Mouse (Mus musculus): Measurements from ENCODE around the gene Mypop. TPM values are rescaled to one million over a fixed set of nuclear protein-coding genes. Genes with fewer than 3 reads are reported as not detected.

Mypop gene
- polyA plus RNA-seq, 1 experiment from 2014 or later: 0.46 TPM

- H3K79me2 ChIP-seq (ENCODE audit: inconsistent target): peaks cover 16% of the 10 kb centered on the region
- WGBS (ENCODE audit: missing documents): 54% methylated on average over 8 of the region's 8 CpGs
- H3K36me3 ChIP-seq (ENCODE audit: inconsistent target): no peaks in the 10 kb centered on the region
- no peak overlapping the region for H3K4me3 ChIP-seq (ENCODE audit: inconsistent target)
- no peak overlapping the region for H3K27ac ChIP-seq
Observed at GRCm38 (mm10) chr7:19021048-19021447, 30.0 kb downstream of the Mypop start.

DNA sequence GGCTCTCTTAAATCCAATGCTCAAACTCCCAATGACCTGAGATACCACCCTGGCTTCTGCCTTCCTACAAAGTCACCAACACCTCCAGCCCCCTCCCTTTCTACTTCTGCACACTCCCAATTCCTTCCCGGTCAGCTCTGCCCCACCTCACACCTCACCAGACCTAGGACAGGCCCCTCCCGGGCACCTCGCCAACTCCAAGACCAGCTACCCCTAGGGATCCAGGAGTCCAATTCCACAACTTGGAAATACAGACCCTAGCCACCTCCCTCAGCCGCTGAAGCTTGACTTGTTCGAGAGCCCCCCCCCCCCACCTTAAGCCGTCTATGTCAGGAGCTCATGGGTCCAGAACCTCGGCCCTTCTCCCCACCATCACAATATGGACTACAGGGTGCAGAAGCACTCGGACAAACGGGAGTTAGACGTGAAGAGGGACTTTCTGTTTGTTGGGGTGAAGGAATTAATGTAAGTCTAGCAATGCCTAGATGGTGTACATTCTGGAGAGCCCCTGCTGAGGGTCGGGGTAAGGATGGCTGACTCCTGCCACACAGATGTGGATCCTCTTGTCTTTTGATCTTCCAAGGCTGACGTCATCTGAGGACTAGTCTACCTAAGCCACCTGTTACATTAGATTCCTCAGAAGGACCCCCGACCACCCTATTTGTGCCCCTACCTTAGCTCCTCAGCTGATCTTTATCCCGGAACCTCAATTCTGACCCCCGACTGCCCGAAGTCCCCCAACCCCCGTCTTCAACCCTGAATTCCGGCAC, 31.3 kb downstream of the Mypop start:
- Histone ChIP-seq H3K27ac (no peak overlapping the region), H3K4me3 (ENCODE audit: inconsistent target) (no peak overlapping the region), H3K36me3 (ENCODE audit: inconsistent target) (no peaks in the 10 kb centered on the region), H3K79me2 (ENCODE audit: inconsistent target) (peaks cover 29% of the 10 kb centered on the region)
- WGBS (ENCODE audit: missing documents): 82% methylated on average over 17 of the region's 18 CpGs

DNA sequence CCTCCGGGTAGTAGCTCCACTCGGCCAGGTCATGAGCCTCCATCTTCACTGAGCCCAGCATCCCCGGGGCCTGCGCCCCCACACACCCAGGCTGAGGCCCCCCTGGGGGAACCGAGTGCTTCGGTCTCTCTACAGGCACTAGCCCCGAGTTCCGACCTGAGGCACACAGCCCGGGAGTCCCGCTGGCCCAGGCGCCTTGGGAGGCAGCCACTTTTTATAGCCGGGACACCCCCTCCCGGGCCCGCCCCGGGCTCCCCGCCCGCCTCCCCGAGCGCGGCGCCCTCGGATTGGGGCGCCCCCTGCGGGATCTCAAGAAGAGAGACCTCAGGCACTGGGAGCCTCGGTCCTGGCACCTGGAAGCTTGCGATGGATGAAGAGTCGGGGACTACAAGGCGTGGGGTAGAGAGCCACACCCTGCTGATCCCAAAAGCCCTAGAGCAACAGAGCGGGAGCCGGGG, 32.3 kb downstream of the Mypop start, which contains the start of gene Foxa3:
Foxa3 (minus strand) TSS at position 182 of the 458 bp plus-strand sequence.
- Histone ChIP-seq H3K27ac (no peak within 1 kb of the TSS), H3K79me2 (ENCODE audit: inconsistent target) (peaks cover 32% of the 10 kb centered on the region), H3K4me3 (ENCODE audit: inconsistent target) (peak within 1 kb of the TSS; percentile 12; the same call in 1 of the 2 replicates), H3K36me3 (ENCODE audit: inconsistent target) (no peaks in the 10 kb centered on the region)
- 4% methylated on average over 30 of the region's 30 CpGs for WGBS (ENCODE audit: missing documents)

- Histone ChIP-seq H3K79me2 (ENCODE audit: inconsistent target) (peaks cover 32% of the 10 kb centered on the region), H3K36me3 (ENCODE audit: inconsistent target) (peaks cover 6% of the 10 kb centered on the region), H3K27ac (peak within 1 kb of the TSS; percentile 51), H3K4me3 (ENCODE audit: inconsistent target) (peak within 1 kb of the TSS; percentile 84)
- 2% methylated on average over 27 of the region's 50 CpGs for WGBS (ENCODE audit: missing documents)
Observed at GRCm38 (mm10) chr7:19024096-19024506, 33.1 kb downstream of the Mypop start, which contains the start of gene Sympk. Gene Sympk, plus strand, starts transcription at chr7:19024377.

GRCm38 (mm10) chr7:19024581-19025255, 33.7 kb downstream of the Mypop start:
- WGBS (ENCODE audit: missing documents): under 1% methylated on average over 31 of the region's 36 CpGs
- Histone ChIP-seq H3K79me2 (ENCODE audit: inconsistent target) (peaks cover 32% of the 10 kb centered on the region), H3K27ac (peak overlapping the region; percentile 51), H3K4me3 (ENCODE audit: inconsistent target) (peak overlapping the region; percentile 84), H3K36me3 (ENCODE audit: inconsistent target) (peaks cover 12% of the 10 kb centered on the region)

DNA sequence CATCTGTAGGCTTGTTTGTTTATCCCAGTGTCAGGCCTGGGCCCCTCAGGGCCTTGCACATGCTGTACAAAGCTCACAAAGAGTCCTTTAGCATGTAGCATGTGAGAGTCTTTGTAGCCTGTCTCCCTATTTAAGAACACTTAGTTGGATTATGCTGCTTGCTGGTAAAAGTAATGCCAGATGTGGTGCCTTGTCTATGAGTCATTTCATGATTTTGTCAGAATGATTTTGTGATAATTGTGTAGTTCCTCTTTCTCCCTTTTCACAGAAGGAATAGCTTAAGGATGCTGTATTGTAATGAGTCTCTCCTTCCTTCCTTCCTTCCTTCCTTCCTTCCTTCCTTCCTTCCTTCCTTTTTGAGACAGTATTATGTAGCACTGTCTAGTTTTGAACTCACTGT, 37.0 kb downstream of the Mypop start:
- Histone ChIP-seq H3K27ac (peak overlapping the region; percentile 51), H3K36me3 (ENCODE audit: inconsistent target) (peaks cover 38% of the 10 kb centered on the region)

GRCm38 (mm10) chr7:19029084-19029653, 38.1 kb downstream of the Mypop start:
- 76% methylated on average over 6 of the region's 6 CpGs for WGBS (ENCODE audit: missing documents)
- no peak overlapping the region for H3K4me3 ChIP-seq (ENCODE audit: inconsistent target)
- peaks cover 47% of the 10 kb centered on the region for H3K36me3 ChIP-seq (ENCODE audit: inconsistent target)

More for the DNA sequence above, 37.0 kb downstream of the Mypop start:
- Histone ChIP-seq H3K4me3 (ENCODE audit: inconsistent target) (no peak overlapping the region), H3K79me2 (ENCODE audit: inconsistent target) (peaks cover 32% of the 10 kb centered on the region)

GRCm38 (mm10) chr7:19031641-19032040, 40.6 kb downstream of the Mypop start:
- no peak overlapping the region for H3K27ac ChIP-seq
- peaks cover 10% of the 10 kb centered on the region for H3K79me2 ChIP-seq (ENCODE audit: inconsistent target)
- 97% methylated on average over 4 of the region's 4 CpGs for WGBS (ENCODE audit: missing documents)
- H3K36me3 ChIP-seq (ENCODE audit: inconsistent target): peaks cover 71% of the 10 kb centered on the region
- no peak overlapping the region for H3K4me3 ChIP-seq (ENCODE audit: inconsistent target)

More at GRCm38 (mm10) chr7:19029084-19029653, 38.1 kb downstream of the Mypop start:
- Histone ChIP-seq H3K79me2 (ENCODE audit: inconsistent target) (peaks cover 32% of the 10 kb centered on the region), H3K27ac (no peak overlapping the region)

DNA sequence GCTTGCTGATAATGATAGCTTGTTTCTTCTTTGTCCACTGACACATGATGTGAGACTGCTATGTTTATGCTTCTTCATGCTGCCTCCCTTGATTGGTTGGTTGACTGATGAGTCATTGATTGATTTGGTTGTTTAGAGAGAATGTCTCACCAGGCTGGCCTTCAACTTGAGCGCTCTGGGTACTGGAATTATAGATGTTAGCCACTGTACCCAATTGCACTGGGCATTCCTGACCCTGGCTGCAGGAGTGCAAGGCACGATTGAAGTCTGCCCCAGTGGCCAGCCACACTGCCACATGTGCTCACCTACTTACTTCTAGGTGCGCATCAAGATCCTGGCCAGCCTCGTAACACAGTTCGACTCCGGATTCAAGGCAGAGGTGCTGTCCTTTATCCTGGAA, 53.6 kb downstream of the Mypop start:
- Histone ChIP-seq H3K79me2 (ENCODE audit: inconsistent target) (no peaks in the 10 kb centered on the region), H3K36me3 (ENCODE audit: inconsistent target) (peaks cover 96% of the 10 kb centered on the region), H3K27ac (no peak overlapping the region), H3K4me3 (ENCODE audit: inconsistent target) (no peak overlapping the region)
- WGBS (ENCODE audit: missing documents): 97% methylated on average over 6 of the region's 6 CpGs

- H3K36me3 ChIP-seq (ENCODE audit: inconsistent target): peaks cover 96% of the 10 kb centered on the region
- no peak overlapping the region for H3K4me3 ChIP-seq (ENCODE audit: inconsistent target)
- no peak overlapping the region for H3K27ac ChIP-seq
- WGBS (ENCODE audit: missing documents): 94% methylated on average over 11 of the region's 11 CpGs
- no peaks in the 10 kb centered on the region for H3K79me2 ChIP-seq (ENCODE audit: inconsistent target)
Observed at GRCm38 (mm10) chr7:19046286-19047069, 55.4 kb downstream of the Mypop start.

- Histone ChIP-seq H3K4me3 (ENCODE audit: inconsistent target) (no peak overlapping the region), H3K79me2 (ENCODE audit: inconsistent target) (no peaks in the 10 kb centered on the region), H3K36me3 (ENCODE audit: inconsistent target) (peaks cover 90% of the 10 kb centered on the region), H3K27ac (no peak overlapping the region)
- 74% methylated on average over 14 of the region's 14 CpGs for WGBS (ENCODE audit: missing documents)
Observed at GRCm38 (mm10) chr7:19048006-19048527, 57.0 kb downstream of the Mypop start.

DNA sequence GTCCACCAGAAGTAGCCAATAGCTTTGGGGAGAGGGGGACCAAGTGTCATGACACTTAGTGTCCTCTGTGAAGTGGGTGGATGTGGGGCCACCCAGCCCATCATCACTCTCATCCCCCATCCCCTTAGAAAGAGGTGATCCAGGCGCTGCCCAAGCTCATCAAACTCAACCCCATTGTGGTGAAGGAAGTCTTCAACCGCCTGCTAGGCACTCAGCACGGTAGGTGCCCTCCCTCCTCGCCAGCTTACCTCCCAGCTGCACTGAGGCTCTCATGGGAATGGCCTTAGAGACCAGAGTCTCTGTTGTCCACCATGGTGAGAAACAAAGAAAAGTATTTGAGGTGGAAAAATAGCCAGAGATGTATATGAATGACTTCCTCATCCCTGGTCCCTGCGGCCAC, 58.2 kb downstream of the Mypop start:
- Histone ChIP-seq H3K79me2 (ENCODE audit: inconsistent target) (no peaks in the 10 kb centered on the region), H3K27ac (no peak overlapping the region), H3K36me3 (ENCODE audit: inconsistent target) (peaks cover 81% of the 10 kb centered on the region), H3K4me3 (ENCODE audit: inconsistent target) (no peak overlapping the region)
- 87% methylated on average over 4 of the region's 5 CpGs for WGBS (ENCODE audit: missing documents)

DNA sequence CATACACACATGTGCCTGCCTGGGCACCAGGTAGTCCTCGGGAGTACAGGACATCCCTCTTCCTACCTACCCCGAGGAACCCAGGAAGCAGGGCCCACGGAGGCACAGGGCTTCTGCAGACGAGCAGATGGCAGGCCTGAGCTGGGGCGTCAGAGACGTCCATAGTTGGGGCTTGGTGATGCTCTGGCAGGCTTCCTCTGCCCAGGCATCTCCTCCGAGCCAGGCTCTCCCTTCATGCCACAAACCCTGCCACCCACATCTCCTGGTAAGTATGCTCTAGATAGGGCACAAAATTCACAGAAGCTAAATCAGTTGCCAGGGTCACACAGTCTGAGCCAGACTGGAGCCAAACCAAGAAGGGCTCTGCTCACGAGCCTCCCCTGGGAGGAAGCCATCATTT, 59.1 kb downstream of the Mypop start:
- Histone ChIP-seq H3K4me3 (ENCODE audit: inconsistent target) (no peak overlapping the region), H3K27ac (no peak overlapping the region), H3K79me2 (ENCODE audit: inconsistent target) (no peaks in the 10 kb centered on the region), H3K36me3 (ENCODE audit: inconsistent target) (peaks cover 72% of the 10 kb centered on the region)
- WGBS (ENCODE audit: missing documents): 83% methylated on average over 7 of the region's 8 CpGs

GRCm38 (mm10) chr7:19051161-19051560, 60.1 kb downstream of the Mypop start:
- no peak overlapping the region for H3K27ac ChIP-seq
- H3K36me3 ChIP-seq (ENCODE audit: inconsistent target): peaks cover 62% of the 10 kb centered on the region
- H3K79me2 ChIP-seq (ENCODE audit: inconsistent target): no peaks in the 10 kb centered on the region
- no peak overlapping the region for H3K4me3 ChIP-seq (ENCODE audit: inconsistent target)
- WGBS (ENCODE audit: missing documents): 86% methylated on average over 4 of the region's 4 CpGs
